Mouse (Mus musculus): ENCODE data around the gene Rit1.
"Not testable (repeated sequence)": the region's sequence is repeated elsewhere in the genome, so short reads cannot be mapped to it uniquely, and the experiment has no call there.

DNA sequence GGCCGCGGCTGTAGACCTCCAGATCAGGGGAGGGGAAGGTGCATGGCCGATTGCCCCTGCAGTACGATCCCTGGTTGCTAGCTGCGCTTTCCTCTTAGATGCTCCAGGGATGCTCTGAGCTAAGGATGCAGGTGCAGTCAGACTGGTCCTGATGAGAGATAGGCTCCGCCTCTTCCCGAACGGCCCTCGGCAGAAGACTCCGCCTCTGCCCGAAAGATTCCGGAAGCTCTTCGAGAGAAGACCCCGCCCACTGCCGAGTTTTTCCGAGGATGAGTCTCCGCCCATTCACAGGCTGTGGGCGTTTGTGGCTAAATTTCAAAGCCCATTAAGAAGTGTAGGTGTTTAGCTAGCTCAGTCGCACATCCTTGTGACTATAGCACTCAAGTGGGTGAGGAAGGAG, 55.8 kb downstream of the Rit1 start:
- not testable (repeated sequence) for TF ChIP-seq CTCF (IDR thresholded peaks at IDR 0.05; ENCODE audit: borderline replicate concordance, extremely low read depth, insufficient read depth, insufficient read length)
- TF ChIP-seq POLR2A (IDR thresholded peaks at IDR 0.05; ENCODE audit: borderline replicate concordance, extremely low read depth, insufficient read depth, insufficient read length, poor library complexity, severe bottlenecking) = peak; percentile 35; the same call in 1 of the 2 replicates
